Mouse (Mus musculus) midbrain, embryonic 16.5 days (tissue): ENCODE results near the gene Gm20388. TPM values are rescaled to one million over a fixed set of nuclear protein-coding genes. Genes with fewer than 3 reads are reported as not detected.
"Not testable (repeated sequence)": the region's sequence is repeated elsewhere in the genome, so short reads cannot be mapped to it uniquely, and the experiment has no call there.

Experiments
- ATAC-seq: fragments of 200-750 bp; cut with Nextera tagmentation; 2 replicates; pipeline ENCODE4 v1.8.0; 2017; ENCODE audit warnings: moderate TSS enrichment
- H3K27ac ChIP-seq: fragments of 300-500 bp; sonication (generic); 2 replicates; pipeline ENCODE4 v1.5.1; 2014; ENCODE audit warnings: mild to moderate bottlenecking, low read length, mixed read lengths
- H3K27me3 ChIP-seq: fragments of 300-500 bp; sonication (generic); 2 replicates; pipeline ENCODE4 v1.6.1; 2014; ENCODE audit warnings: low read depth, low read length, mixed read lengths; ENCODE audit not compliant: control insufficient read depth, insufficient read depth
- H3K36me3 ChIP-seq: fragments of 300-500 bp; sonication (generic); 2 replicates; pipeline ENCODE4 v1.6.1; 2014; ENCODE audit warnings: mild to moderate bottlenecking, low read length, moderate library complexity, mixed read lengths; ENCODE audit not compliant: control insufficient read depth, insufficient read depth
- H3K4me1 ChIP-seq: fragments of 300-500 bp; sonication (generic); 2 replicates; pipeline ENCODE4 v1.6.1; 2014; ENCODE audit warnings: mild to moderate bottlenecking, low read length, mixed read lengths; ENCODE audit not compliant: control insufficient read depth, insufficient read depth
- H3K4me2 ChIP-seq: fragments of 300-500 bp; sonication (generic); 2 replicates; pipeline ENCODE4 v1.6.1; 2014; ENCODE audit warnings: mild to moderate bottlenecking, low read length, mixed read lengths
- H3K4me3 ChIP-seq: fragments of 300-500 bp; sonication (generic); 2 replicates; pipeline ENCODE4 v1.5.1; 2014; ENCODE audit warnings: low read depth, mild to moderate bottlenecking, low read length, moderate library complexity, mixed read lengths
- H3K9ac ChIP-seq: fragments of 300-500 bp; sonication (generic); 2 replicates; pipeline ENCODE4 v1.6.1; 2014; ENCODE audit warnings: low read depth, low read length, mixed read lengths
- H3K9me3 ChIP-seq: fragments of 300-500 bp; sonication (generic); replicated peaks from 2 replicates; pipeline ENCODE4 v1.6.1; 2014; ENCODE audit warnings: mild to moderate bottlenecking, low read length, mixed read lengths; ENCODE audit not compliant: control insufficient read depth, poor library complexity, severe bottlenecking
- WGBS: fragments of 180-500 bp; shearing (Covaris S2); extraction: QIAGEN DNeasy Blood & Tissue Kit; methylation state at CpG from one replicate; pipeline ENCODE4 v1.1.7; 2014; 5-methylcytosine and 5-hydroxymethylcytosine counted together
- polyA plus RNA-seq: library from polyadenylated mRNA; unstranded; fragments of >200 nt; fragmentation: Nextera tagmentation; extraction: Ambion mirVana; gene quantifications from 2 replicates; pipeline ENCODE4 v1.2.1, GENCODE M21; 2015

The Gm20388 gene
- polyA plus RNA-seq, 1 experiment from 2014 or later: 7.5 TPM

DNA sequence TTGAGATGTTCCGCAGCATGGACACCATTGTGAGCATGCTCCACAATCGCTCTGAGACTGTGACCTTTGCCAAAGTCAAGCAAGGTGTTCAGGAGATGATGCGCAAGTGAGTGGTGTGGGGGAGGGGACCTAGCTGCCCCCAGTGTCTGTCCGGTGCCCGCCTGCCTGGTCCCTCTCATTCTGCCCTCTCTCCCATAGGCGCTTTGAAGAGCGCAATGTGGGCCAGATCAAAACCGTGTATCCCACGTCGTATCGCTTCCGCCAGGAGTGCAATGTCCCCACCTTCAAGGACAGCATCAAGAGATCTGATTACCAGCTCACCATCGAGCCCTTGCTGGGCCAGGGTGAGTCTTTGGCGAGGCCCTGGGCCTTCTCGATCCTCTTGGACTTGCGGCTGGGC lies 2659.4 kb downstream of the Gm20388 start:
- H3K4me1 ChIP-seq: peaks cover 18% of the 10 kb centered on the region
- no peak overlapping the region for H3K9ac ChIP-seq
- H3K4me2 ChIP-seq: no peak overlapping the region
- H3K36me3 ChIP-seq: 0 out of 2 replicates have a peak, but pooled peaks cover 2% of the 10 kb centered on the region
- no peak for ATAC-seq
- no peak overlapping the region for H3K4me3 ChIP-seq
- H3K27me3 ChIP-seq: no peaks in the 10 kb centered on the region
- no peaks in the 10 kb centered on the region for H3K9me3 ChIP-seq
- no peak overlapping the region for H3K27ac ChIP-seq
- WGBS: 98% methylated on average over 16 of the region's 16 CpGs

DNA sequence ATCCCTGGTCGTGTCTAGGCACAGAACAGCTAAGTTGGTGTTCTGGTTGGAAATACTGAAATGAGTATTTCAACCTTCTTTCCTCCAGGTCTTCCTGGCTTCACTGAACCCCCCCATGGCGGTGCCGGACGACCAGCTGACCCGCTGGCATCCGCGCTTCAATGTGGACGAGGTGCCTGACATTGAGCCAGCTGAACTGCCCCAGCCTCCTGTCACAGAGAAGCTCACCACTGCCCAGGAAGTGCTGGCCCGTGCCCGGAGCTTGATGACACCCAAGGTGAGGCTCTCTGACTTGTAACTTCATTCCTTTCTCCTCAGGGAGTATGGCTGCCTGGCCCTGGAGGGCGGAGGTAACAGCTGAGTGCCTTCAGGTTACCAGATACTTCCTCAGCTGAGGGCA lies 2660.5 kb downstream of the Gm20388 start:
- Histone ChIP-seq H3K9ac (no peak overlapping the region), H3K4me1 (peaks cover 29% of the 10 kb centered on the region), H3K4me3 (no peak overlapping the region)

DNA sequence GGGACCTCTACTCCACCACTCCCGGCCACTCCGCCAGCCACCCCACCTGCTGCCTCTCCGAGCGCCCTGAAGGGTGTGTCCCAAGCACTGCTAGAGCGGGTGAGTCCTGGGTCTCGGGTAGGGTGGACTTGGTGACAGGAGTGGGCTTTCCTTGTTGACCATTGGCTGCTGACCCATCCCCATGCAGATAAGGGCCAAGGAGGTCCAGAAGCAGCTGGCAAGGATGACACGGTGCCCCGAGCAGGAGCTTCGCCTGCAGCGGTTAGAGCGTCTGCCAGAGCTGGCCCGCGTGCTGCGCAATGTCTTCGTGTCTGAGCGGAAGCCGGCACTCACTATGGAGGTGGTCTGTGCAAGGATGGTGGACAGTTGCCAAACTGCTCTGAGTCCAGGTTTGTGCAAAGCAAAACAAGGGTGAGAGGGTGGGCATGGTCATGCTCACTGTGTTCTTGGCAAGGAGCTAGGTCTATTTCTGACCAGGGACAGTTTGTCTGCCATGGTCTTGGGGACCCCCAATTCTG lies 2661.2 kb downstream of the Gm20388 start:
- no peak for ATAC-seq
- Histone ChIP-seq H3K9ac (no peak overlapping the region), H3K4me2 (no peak overlapping the region), H3K27me3 (no peaks in the 10 kb centered on the region), H3K27ac (no peak overlapping the region), H3K9me3 (no peaks in the 10 kb centered on the region), H3K4me1 (peaks cover 23% of the 10 kb centered on the region), H3K4me3 (no peak overlapping the region), H3K36me3 (0 out of 2 replicates have a peak, but pooled peaks cover 2% of the 10 kb centered on the region)
- WGBS: 95% methylated on average over 17 of the region's 17 CpGs

More for the DNA sequence above, 2660.5 kb downstream of the Gm20388 start:
- no peak for ATAC-seq
- H3K4me2 ChIP-seq: no peak overlapping the region
- no peak overlapping the region for H3K27ac ChIP-seq
- no peaks in the 10 kb centered on the region for H3K9me3 ChIP-seq
- 0 out of 2 replicates have a peak, but pooled peaks cover 2% of the 10 kb centered on the region for H3K36me3 ChIP-seq
- no peaks in the 10 kb centered on the region for H3K27me3 ChIP-seq
- WGBS: 97% methylated on average over 11 of the region's 11 CpGs

DNA sequence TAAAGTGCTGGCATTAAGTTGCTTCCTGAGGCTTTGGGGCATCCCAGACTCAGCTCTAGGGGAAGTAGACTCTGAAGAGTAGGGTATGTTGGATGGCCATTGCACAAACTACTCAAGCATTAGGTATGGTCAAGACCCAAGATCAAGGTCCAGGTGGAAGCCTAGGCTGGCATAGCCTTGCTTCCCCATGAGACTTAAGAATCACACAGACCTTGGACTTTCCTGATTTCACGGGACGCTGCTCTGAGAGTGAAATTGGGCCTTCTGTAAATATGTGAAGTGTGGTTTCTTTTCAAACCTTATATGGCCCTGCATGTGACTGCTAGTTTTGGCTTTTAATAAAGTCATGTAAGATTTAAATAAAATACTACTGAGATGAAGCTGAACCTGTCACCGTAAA lies 2662.1 kb downstream of the Gm20388 start:
- no peak for ATAC-seq
- Histone ChIP-seq H3K9ac (no peak overlapping the region), H3K4me1 (peaks cover 23% of the 10 kb centered on the region), H3K36me3 (0 out of 2 replicates have a peak, but pooled peaks cover 2% of the 10 kb centered on the region), H3K9me3 (no peaks in the 10 kb centered on the region), H3K27ac (no peak overlapping the region), H3K4me2 (no peak overlapping the region), H3K27me3 (no peaks in the 10 kb centered on the region), H3K4me3 (no peak overlapping the region)
- 92% methylated on average over 3 of the region's 3 CpGs for WGBS

DNA sequence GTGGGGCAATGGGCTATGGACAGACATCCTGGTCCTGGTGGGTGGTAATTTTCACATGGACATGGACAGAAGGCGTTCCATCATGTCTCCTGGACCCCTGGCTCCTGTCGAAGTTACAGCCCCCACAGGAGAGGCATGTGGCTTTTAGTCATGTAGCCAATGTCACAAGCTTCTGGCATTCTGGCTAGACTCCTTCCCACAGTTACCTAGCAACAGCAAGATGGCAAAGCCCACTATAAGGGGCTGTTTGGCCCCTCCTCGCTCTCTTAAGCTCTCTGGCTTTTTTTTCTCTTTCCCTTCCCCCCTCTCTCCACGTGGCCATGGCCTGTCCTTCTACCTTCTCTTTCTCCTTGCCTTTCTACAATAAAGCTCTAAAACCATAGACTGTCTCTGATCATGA lies 2662.5 kb downstream of the Gm20388 start:
- not testable (repeated sequence) for H3K27ac ChIP-seq, H3K27me3 ChIP-seq, ATAC-seq, H3K4me3 ChIP-seq, H3K36me3 ChIP-seq, H3K9ac ChIP-seq, H3K4me2 ChIP-seq, H3K9me3 ChIP-seq
- WGBS: 20% methylated on average over 4 of the region's 4 CpGs
- H3K4me1 ChIP-seq: peaks cover 23% of the 10 kb centered on the region

DNA sequence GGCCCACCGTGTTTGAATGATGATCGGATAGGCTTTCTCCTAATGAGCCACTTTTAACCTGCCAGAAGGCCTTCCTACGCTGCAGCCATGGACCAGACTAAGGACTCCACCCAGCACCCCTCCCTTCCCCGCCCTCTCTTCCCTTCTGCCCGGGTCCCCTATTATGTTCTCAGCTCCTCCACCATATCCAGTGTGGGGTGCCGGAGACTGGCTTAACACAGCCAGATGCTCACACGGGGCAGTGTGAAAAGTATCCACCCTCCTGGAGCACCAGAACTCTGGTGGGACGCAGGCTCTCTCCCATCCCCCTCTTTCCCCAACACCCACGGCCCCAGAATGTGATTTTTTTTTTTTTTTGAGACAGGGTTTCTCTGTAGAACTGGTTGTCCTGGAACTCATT lies 2662.9 kb downstream of the Gm20388 start:
- no peak overlapping the region for H3K9ac ChIP-seq
- H3K4me3 ChIP-seq: no peak overlapping the region
- H3K27me3 ChIP-seq: no peaks in the 10 kb centered on the region
- H3K9me3 ChIP-seq: no peaks in the 10 kb centered on the region
- WGBS: 51% methylated on average over 9 of the region's 9 CpGs
- no peak overlapping the region for H3K27ac ChIP-seq
- no peak for ATAC-seq
- H3K36me3 ChIP-seq: 0 out of 2 replicates have a peak, but pooled peaks cover 2% of the 10 kb centered on the region
- H3K4me2 ChIP-seq: no peak overlapping the region
- H3K4me1 ChIP-seq: peaks cover 20% of the 10 kb centered on the region

DNA sequence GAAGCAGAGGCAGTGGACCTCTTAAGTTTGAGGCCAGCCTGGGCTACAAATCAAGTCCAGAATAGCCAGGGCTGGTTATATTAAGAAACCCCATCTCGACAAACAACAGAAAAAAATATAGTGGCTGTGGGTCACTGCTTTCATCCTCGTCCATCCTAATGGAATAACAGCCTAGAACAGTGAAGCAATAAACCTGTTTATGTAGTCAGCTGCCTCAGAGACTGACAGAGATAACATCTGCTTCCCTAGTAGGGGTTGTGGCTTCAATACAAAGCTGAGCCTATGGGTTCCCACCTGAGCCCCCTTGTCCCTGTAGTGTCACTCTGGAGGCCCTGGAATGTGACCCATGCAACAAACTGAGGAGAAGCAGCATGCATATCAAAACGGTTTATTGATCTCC lies 2663.6 kb downstream of the Gm20388 start:
- Histone ChIP-seq H3K9me3 (no peaks in the 10 kb centered on the region), H3K27ac (no peak overlapping the region), H3K4me2 (no peak overlapping the region), H3K9ac (no peak overlapping the region), H3K4me1 (peaks cover 14% of the 10 kb centered on the region), H3K36me3 (0 out of 2 replicates have a peak, but pooled peaks cover 2% of the 10 kb centered on the region), H3K27me3 (no peaks in the 10 kb centered on the region), H3K4me3 (no peak overlapping the region)
- no peak for ATAC-seq
- 63% methylated on average over 3 of the region's 3 CpGs for WGBS

DNA sequence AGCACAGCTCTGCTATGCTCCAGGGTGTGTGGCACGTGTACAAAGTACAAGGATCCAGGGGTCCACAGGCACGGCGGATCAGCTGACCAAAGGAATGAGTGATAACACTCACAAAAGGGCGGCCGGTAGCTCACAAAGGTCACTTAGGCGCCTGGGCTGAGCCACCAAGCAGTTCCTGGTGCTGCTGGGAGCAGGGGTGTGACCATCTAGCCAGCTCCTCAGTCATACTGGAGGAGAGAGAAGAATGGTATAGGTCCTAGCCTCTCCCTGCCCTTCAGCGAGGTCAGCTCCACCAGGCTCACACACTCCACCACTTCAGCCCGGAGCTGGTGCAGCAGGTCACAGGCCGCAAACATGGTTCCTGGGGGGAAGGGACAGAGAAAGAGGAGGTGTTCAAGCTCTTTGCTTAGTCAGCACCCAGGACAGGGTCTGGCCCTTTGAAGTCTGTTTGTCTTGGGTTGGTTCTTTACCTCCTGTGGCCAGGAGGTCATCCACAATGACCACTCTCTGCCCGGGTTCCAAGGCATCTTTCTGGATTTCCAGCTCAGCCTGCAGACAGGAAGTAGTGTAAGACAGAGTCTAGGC lies 2664.1 kb downstream of the Gm20388 start:
- no peak for ATAC-seq
- peak overlapping the region; percentile 97; the same call in 1 of the 2 replicates for H3K4me2 ChIP-seq

DNA sequence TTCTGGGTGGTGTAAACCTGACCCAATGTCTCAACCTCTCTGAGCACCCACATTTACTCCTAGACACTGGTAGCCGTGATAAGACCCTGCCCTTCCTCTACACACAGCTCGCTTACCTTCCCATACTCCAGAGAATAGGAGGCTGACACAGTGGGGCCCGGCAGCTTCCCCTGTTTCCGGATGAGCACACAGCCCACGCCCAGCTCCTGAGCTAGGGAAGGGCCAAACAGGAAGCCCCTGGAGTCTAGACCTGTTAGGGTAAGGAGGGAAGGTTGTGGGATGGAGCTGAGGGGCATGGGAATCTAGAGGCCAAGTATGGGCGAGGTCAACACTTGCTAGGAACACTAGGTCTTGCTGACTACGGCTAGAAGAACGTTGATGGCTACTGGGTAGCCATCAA lies 2664.6 kb downstream of the Gm20388 start:
- 0 out of 2 replicates have a peak, but pooled peaks cover 2% of the 10 kb centered on the region for H3K36me3 ChIP-seq
- H3K4me1 ChIP-seq: peaks cover 14% of the 10 kb centered on the region
- 84% methylated on average over 8 of the region's 8 CpGs for WGBS
- no peaks in the 10 kb centered on the region for H3K9me3 ChIP-seq
- H3K27ac ChIP-seq: no peak overlapping the region
- 0 out of 2 replicates have a peak overlapping the region, but pooled peaks have one; percentile 89 for H3K9ac ChIP-seq
- ATAC-seq: no peak
- H3K4me3 ChIP-seq: peak overlapping the region; percentile 70
- H3K27me3 ChIP-seq: no peaks in the 10 kb centered on the region
- H3K4me2 ChIP-seq: peak overlapping the region; percentile 97

More for the DNA sequence above, 2664.1 kb downstream of the Gm20388 start:
- Histone ChIP-seq H3K27ac (no peak overlapping the region), H3K9ac (no peak overlapping the region), H3K27me3 (no peaks in the 10 kb centered on the region), H3K4me1 (peaks cover 14% of the 10 kb centered on the region), H3K36me3 (0 out of 2 replicates have a peak, but pooled peaks cover 2% of the 10 kb centered on the region), H3K9me3 (no peaks in the 10 kb centered on the region), H3K4me3 (no peak overlapping the region)
- 59% methylated on average over 10 of the region's 10 CpGs for WGBS
